Mouse (Mus musculus) heart, adult 2 months (tissue): ENCODE data around the gene Phox2a. TPM values are rescaled to one million over a fixed set of nuclear protein-coding genes. Genes with fewer than 3 reads are reported as not detected.

ENCODE experiments used
- DNase-seq, 2 experiments: peaks; one replicate each; pipeline ENCODE4 v3.0.0; 2021
- H3K27ac ChIP-seq: fragments of 200-600 bp; 2 replicates; pipeline ENCODE4 v1.8.1; 2022
- H3K27me3 ChIP-seq: fragments of 200-500 bp; 2 replicates; pipeline ENCODE4 v1.6.1; 2012; ENCODE audit warnings: mild to moderate bottlenecking, low read length, inconsistent platforms, mixed read lengths; ENCODE audit not compliant: control insufficient read depth, insufficient read depth
- H3K36me3 ChIP-seq: fragments of 200-500 bp; 2 replicates; pipeline ENCODE4 v1.6.1; 2012; ENCODE audit warnings: low read length, inconsistent platforms; ENCODE audit not compliant: control insufficient read depth, insufficient read depth
- H3K4me1 ChIP-seq: fragments of 200-500 bp; 2 replicates; pipeline ENCODE4 v1.6.1; 2011; ENCODE audit warnings: low read length; ENCODE audit not compliant: control insufficient read depth, insufficient read depth
- H3K4me3 ChIP-seq: fragments of 200-600 bp; 2 replicates; pipeline ENCODE4 v1.8.1; 2022
- H3K79me2 ChIP-seq: fragments of 200-500 bp; replicated peaks from 2 replicates; pipeline ENCODE4 v1.6.1; 2012; ENCODE audit warnings: mild to moderate bottlenecking, inconsistent platforms, low read length, moderate library complexity, mixed read lengths; ENCODE audit not compliant: control insufficient read depth, insufficient read depth
- H3K9ac ChIP-seq: fragments of 200-500 bp; 2 replicates; pipeline ENCODE4 v1.6.1; 2012; ENCODE audit warnings: low read depth, mild to moderate bottlenecking, control low read depth, inconsistent platforms, low read length, mixed read lengths
- CTCF ChIP-seq: fragments of 200-600 bp; IDR thresholded peaks from 2 replicates; pipeline ENCODE4 v1.8.1; 2022; ENCODE audit warnings: antibody characterized with exemption, mild to moderate bottlenecking, moderate library complexity
- EP300 ChIP-seq: fragments of 200-500 bp; IDR thresholded peaks from 2 replicates; pipeline ENCODE4 v1.6.1; 2011; ENCODE audit warnings: low read depth, low read length, control low read depth; ENCODE audit not compliant: insufficient read depth
- POLR2A ChIP-seq: fragments of 200-500 bp; IDR thresholded peaks from 2 replicates; pipeline ENCODE4 v1.6.1; 2011; ENCODE audit warnings: mild to moderate bottlenecking, low read depth, low read length, control low read depth; ENCODE audit not compliant: insufficient read depth
- WGBS: fragments of 180-500 bp; shearing (Covaris S2); methylation state at CpG from one replicate; pipeline ENCODE4 v1.1.7; 2018; 5-methylcytosine and 5-hydroxymethylcytosine counted together
- intact Hi-C: fragments of 180-260 bp; cut with DNase I; formaldehyde crosslinking; loops from one replicate; pipeline ENCODE4 v1.15.1; 2025
- long read RNA-seq: library from polyadenylated mRNA; stranded (forward); transcript quantifications from one replicate; pipeline ENCODE4 v2.0.0, GENCODE M21; 2021
- polyA plus RNA-seq: library from polyadenylated mRNA; depleted of rRNA; stranded (reverse); fragments of >200 nt; gene quantifications from 2 replicates; pipeline ENCODE4 v1.2.3, GENCODE M21; 2012; rRNA removed
- total RNA-seq, 2 experiments: library from RNA; stranded (reverse); gene quantifications; 2 replicates each; pipeline ENCODE4 v1.2.3; 2021

Phox2a gene
- total RNA-seq, result under 1 TPM; 0.14 to 0.34 TPM
- 0.20 and 0.33 TPM in 2 replicates for polyA plus RNA-seq
- long read RNA-seq, result 0 reads

GRCm38 (mm10) chr7:101817861-101818401, at the start of gene Phox2a:
Phox2a (plus strand) TSS chr7:101818313.
- DNase-seq, result no peak
- Histone ChIP-seq H3K4me3 (no peak within 1 kb of the TSS), H3K27ac (no peak within 1 kb of the TSS), H3K79me2 (no peaks in the 10 kb centered on the region), H3K27me3 (peaks cover 17% of the 10 kb centered on the region), H3K9ac (no peak within 1 kb of the TSS), H3K4me1 (peaks cover 3% of the 10 kb centered on the region; the same call in 1 of the 2 replicates), H3K36me3 (no peaks in the 10 kb centered on the region)
- WGBS, result 3% methylated on average over 44 of the region's 45 CpGs
- TF ChIP-seq EP300 (no peak), POLR2A (no peak), CTCF (no peak)
- intact Hi-C loops, result no loop called here

DNA sequence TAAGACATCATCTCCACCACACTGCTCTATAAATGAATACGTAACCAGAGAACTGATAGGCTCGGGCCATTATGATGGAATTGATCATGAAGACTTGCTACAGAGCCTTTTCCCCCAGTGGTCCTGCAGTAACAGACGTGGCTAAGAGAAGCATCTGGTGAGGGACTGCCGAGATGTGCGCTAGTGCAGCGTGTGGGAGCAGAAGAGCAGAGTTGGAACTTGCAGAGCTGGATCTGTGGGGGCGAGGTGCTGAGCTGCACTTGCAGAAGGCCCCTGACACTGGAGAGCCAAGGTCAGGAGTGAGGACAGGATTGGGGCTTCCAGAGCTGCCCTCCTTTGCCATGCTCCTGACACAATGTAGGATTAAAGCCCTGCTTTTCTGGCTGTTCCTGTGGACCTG, 48.1 kb upstream of the Phox2a start:
- no peak overlapping the region for H3K4me3 ChIP-seq
- no peak for DNase-seq
- H3K79me2 ChIP-seq, result no peaks in the 10 kb centered on the region
- intact Hi-C loops, result no loop called here
- WGBS, result 88% methylated on average over 7 of the region's 7 CpGs
- no peak overlapping the region for H3K9ac ChIP-seq
- H3K27ac ChIP-seq, result no peak overlapping the region
- peaks cover 1% of the 10 kb centered on the region; the same call in 1 of the 2 replicates for H3K4me1 ChIP-seq
- H3K36me3 ChIP-seq, result no peaks in the 10 kb centered on the region
- TF ChIP-seq EP300, result no peak
- no peak for TF ChIP-seq POLR2A
- no peak for TF ChIP-seq CTCF
- H3K27me3 ChIP-seq, result no peaks in the 10 kb centered on the region

DNA sequence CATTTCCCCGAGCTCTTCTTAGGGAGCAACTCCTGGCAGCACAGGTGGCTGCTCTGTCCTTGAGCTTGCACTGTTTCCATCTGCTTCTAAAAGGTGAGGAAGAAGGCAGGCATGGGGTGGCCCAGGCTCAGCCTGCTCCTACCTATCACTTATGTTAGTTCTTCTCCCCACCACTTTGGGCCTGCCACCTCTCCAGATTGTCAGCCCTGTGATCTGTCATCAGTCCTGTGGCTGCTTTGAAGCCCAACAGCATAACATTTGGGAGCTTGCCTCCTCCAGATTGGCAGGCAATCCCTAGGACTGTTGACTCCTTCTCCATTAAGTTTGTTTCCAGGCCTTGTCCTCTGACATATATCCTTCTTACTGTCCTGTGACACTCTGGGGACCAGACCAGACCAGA, 46.5 kb upstream of the Phox2a start:
- Histone ChIP-seq H3K27ac (no peak overlapping the region), H3K36me3 (no peaks in the 10 kb centered on the region), H3K4me3 (no peak overlapping the region), H3K9ac (no peak overlapping the region), H3K4me1 (peaks cover 1% of the 10 kb centered on the region; the same call in 1 of the 2 replicates), H3K79me2 (no peaks in the 10 kb centered on the region), H3K27me3 (no peaks in the 10 kb centered on the region)
- WGBS, result 71% methylated on average over 1 of the region's 1 CpGs
- TF ChIP-seq POLR2A (no peak), CTCF (no peak), EP300 (no peak)
- intact Hi-C loops, result no loop called here
- peak in 1 of 2 experiments; percentile 15 for DNase-seq

- TF ChIP-seq POLR2A (no peak), EP300 (no peak), CTCF (no peak)
- no peaks in the 10 kb centered on the region for H3K36me3 ChIP-seq
- H3K9ac ChIP-seq, result no peak overlapping the region
- H3K4me3 ChIP-seq, result no peak overlapping the region
- no peak overlapping the region for H3K27ac ChIP-seq
- H3K4me1 ChIP-seq, result no peaks in the 10 kb centered on the region
- whole genome bisulfite sequencing, result 71% methylated on average over 8 of the region's 8 CpGs
- H3K79me2 ChIP-seq, result no peaks in the 10 kb centered on the region
- no peak for DNase-seq
- H3K27me3 ChIP-seq, result no peaks in the 10 kb centered on the region
- intact Hi-C loops, result no loop called here
These were observed 45.4 kb upstream of the Phox2a start for GRCm38 (mm10) chr7:101772687-101773086.

DNA sequence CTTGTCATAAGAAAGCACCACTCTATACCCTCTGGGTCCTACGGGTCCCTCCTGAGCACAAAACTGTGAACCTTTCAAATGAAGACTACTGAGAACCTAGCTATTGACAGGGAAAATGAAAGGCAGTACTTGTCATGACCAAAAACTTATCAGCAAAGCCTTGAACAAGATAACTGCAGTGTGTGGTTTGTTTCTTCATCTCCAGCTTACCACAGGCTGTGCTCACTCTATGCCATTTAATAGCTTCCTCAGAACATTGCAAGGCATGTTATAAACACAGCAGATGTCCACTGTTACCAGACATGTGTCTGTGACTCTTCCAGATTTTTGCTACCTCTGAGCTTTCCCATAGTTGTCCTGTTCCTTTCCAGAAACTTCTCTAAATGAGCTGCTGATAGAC, 41.1 kb upstream of the Phox2a start:
- Histone ChIP-seq H3K79me2 (no peaks in the 10 kb centered on the region), H3K4me3 (no peak overlapping the region), H3K9ac (no peak overlapping the region), H3K27me3 (no peaks in the 10 kb centered on the region), H3K27ac (no peak overlapping the region), H3K4me1 (no peaks in the 10 kb centered on the region), H3K36me3 (no peaks in the 10 kb centered on the region)
- WGBS, result 91% methylated on average over 1 of the region's 1 CpGs
- DNase-seq, result no peak
- intact Hi-C loops, result no loop called here
- TF ChIP-seq EP300 (no peak), CTCF (no peak), POLR2A (no peak)

DNA sequence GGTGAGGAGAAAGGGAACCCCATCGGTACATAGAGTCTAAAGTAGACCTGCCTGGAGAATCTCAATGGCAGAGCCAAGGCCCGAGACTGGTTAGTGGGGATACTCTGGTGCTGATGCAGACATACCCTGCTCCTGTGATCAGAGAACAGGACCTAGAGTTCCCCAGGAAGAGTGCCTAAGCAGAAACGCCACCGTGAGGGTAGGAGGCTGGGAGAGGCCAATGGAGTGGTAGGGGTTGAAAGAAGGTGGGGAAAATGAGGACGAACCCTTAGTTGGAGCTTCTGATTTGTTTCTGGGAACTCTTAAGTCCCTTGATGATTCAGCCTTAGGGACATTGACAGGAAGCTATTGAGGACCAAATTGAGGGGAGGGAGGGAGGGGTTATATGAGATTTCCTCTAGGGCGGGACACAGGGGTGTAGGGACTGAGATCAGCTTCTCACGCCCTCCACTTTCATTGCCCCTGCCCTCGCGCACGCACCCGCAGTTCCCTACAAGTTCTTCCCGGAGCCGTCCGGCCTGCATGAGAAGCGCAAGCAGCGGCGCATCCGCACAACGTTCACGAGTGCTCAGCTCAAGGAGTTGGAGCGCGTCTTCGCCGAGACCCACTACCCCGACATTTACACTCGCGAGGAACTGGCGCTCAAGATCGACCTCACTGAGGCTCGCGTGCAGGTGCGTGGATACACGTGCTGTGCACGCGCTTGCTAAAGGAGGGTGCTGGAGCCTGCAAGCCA, 2.4 kb downstream of the Phox2a start:
- Histone ChIP-seq H3K79me2 (no peaks in the 10 kb centered on the region), H3K27ac (no peak overlapping the region), H3K9ac (peak overlapping the region; percentile 6; the same call in 1 of the 2 replicates), H3K4me3 (peak overlapping the region; percentile 29; the same call in 1 of the 2 replicates), H3K4me1 (peaks cover 3% of the 10 kb centered on the region; the same call in 1 of the 2 replicates), H3K27me3 (peaks cover 17% of the 10 kb centered on the region), H3K36me3 (no peaks in the 10 kb centered on the region)
- intact Hi-C loops, result no loop called here
- 14% methylated on average over 35 of the region's 35 CpGs for WGBS
- TF ChIP-seq CTCF (no peak), POLR2A (0 out of 2 replicates have a peak, but pooled peaks have one; percentile 21), EP300 (no peak)
- peak; percentile 18 to 36 for DNase-seq
